Mouse (Mus musculus) common myeloid progenitor, adult 5-6 weeks (primary cell): Measurements from ENCODE around the gene Gnpat. TPM values are rescaled to one million over a fixed set of nuclear protein-coding genes. Genes with fewer than 3 reads are reported as not detected.
"Not testable (repeated sequence)": the region's sequence is repeated elsewhere in the genome, so short reads cannot be mapped to it uniquely, and the experiment has no call there.

Experiments
- ATAC-seq: replicated peaks from 2 replicates; pipeline ENCODE4 v1.8.0; 2016; ENCODE audit warnings: low read depth, mild to moderate bottlenecking, moderate TSS enrichment, inconsistent platforms; ENCODE audit not compliant: poor library complexity, severe bottlenecking
- total RNA-seq: library from RNA; stranded (forward); fragments of 200-1000, 187-1606 nt; gene quantifications from 2 replicates; pipeline ENCODE4 v1.2.3, GENCODE M21; 2017

Gene Gnpat
- total RNA-seq, 1 experiment from 2014 or later: 90.7 TPM

- no peak for ATAC-seq
These were observed 21.1 kb upstream of the Gnpat start for GRCm38 (mm10) chr8:124841775-124842174.

GRCm38 (mm10) chr8:124842929-124843328, 19.9 kb upstream of the Gnpat start:
- ATAC-seq: not testable (repeated sequence)

- ATAC-seq: no peak
These were observed 17.7 kb upstream of the Gnpat start for GRCm38 (mm10) chr8:124845131-124845530.

- ATAC-seq: no peak
These were observed 17.3 kb upstream of the Gnpat start for GRCm38 (mm10) chr8:124845573-124845972.

GRCm38 (mm10) chr8:124853511-124853910, 9.3 kb upstream of the Gnpat start:
- no peak for ATAC-seq

GRCm38 (mm10) chr8:124859466-124859865, 3.4 kb upstream of the Gnpat start:
- ATAC-seq: peak; percentile 27; the same call in 1 of the 2 replicates

- ATAC-seq: no peak
These were observed 2.6 kb upstream of the Gnpat start for GRCm38 (mm10) chr8:124860188-124860587.

GRCm38 (mm10) chr8:124863163-124863677, 387 bp downstream of the Gnpat start:
- ATAC-seq: peak; percentile 0; the same call in 1 of the 2 replicates

GRCm38 (mm10) chr8:124863729-124864128, 896 bp downstream of the Gnpat start:
- 0 out of 2 replicates have a peak, but pooled peaks have one; percentile 12 for ATAC-seq

- peak; percentile 64 for ATAC-seq
These were observed 3.8 kb downstream of the Gnpat start for GRCm38 (mm10) chr8:124866669-124867068.

- no peak for ATAC-seq
These were observed 4.3 kb downstream of the Gnpat start for GRCm38 (mm10) chr8:124867126-124867525.

GRCm38 (mm10) chr8:124869708-124870107, 6.9 kb downstream of the Gnpat start:
- no peak for ATAC-seq

- ATAC-seq: no peak
These were observed 8.6 kb downstream of the Gnpat start for GRCm38 (mm10) chr8:124871474-124871873.

GRCm38 (mm10) chr8:124872081-124872480, 9.2 kb downstream of the Gnpat start:
- ATAC-seq: no peak

GRCm38 (mm10) chr8:124872690-124873089, 9.9 kb downstream of the Gnpat start:
- no peak for ATAC-seq

GRCm38 (mm10) chr8:124878141-124878540, 15.3 kb downstream of the Gnpat start:
- ATAC-seq: no peak

- ATAC-seq: peak; percentile 59; the same call in 1 of the 2 replicates
These were observed 16.2 kb downstream of the Gnpat start for GRCm38 (mm10) chr8:124878946-124879526.

GRCm38 (mm10) chr8:124888385-124888784, 25.6 kb downstream of the Gnpat start:
- no peak for ATAC-seq

GRCm38 (mm10) chr8:124892596-124892995, 29.8 kb downstream of the Gnpat start:
- ATAC-seq: no peak

GRCm38 (mm10) chr8:124896010-124896631, 33.3 kb downstream of the Gnpat start:
- no peak for ATAC-seq

- ATAC-seq: peak; percentile 59
These were observed 34.0 kb downstream of the Gnpat start for GRCm38 (mm10) chr8:124896632-124897385.
